Mouse (Mus musculus): ENCODE results near the gene Rnf6. TPM values are rescaled to one million over a fixed set of nuclear protein-coding genes. Genes with fewer than 3 reads are reported as not detected.

Gene Rnf6
- total and polyA plus RNA-seq, 2 experiments from 2014 or later, result 31.1 to 41.4 TPM

DNA sequence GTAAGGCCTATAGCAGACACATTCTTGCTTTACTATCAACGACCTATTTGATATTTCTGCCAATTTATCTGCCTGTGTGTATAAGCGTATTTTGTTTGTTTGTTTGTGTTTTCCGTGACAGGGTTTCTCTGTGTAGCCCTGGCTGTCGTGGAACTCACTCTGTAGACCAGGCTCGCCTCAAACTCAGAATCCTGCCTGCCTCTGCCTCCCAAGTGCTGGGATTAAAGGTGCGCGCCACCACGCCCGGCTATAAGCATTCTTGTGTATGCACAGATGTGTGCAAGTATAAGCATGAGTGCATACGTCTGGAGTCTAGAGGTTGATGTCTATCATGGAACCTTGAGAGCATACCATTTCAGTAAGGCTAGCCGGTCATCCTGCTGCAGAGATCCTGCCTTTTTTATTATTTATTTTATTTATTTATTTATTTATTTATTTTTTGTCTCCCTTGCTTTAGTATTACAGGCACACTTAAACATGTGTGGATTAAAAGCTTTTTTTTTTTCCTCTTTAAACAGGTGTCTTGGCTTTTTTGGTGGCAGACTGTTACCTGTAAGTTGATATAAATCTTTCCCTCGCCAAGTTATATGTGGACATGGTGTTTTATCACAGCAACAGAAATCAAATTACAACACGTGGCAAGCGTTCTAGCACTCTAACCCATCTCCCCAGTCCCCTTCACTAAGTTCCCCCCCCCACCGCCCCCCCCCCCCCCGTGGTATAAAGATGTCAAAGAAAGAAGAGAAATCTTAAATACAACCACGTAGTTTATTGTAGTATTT, 8.7 kb upstream of the Rnf6 start:
- no peak for TF ChIP-seq EP300 (IDR thresholded peaks at IDR 0.05; ENCODE audit: low read depth)
- TF ChIP-seq CTCF (IDR thresholded peaks at IDR 0.05; ENCODE audit: low read depth), result no peak

DNA sequence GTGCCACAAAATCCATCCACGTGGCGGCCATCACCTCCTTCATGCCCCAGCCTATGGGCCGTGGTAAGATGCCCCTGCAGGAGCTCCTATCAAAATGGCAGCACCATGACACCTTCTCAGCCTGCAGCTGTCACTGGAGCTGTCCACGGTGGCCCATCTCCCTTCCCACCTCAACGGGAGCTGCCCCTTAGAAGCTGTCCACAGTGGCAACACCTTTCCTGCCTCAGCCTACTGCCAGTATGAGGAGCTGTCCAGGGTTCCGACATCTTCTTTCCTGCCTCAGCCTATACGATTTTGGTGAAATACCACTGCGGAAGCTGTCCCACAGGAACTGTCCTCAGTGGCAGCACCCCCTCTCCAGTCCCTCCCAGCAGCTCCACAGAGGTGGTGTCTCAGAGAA, 6.1 kb upstream of the Rnf6 start:
- Histone ChIP-seq H3K9ac (replicated peaks; ENCODE audit: low read depth, low read length) (no peak overlapping the region), H3K36me3 (replicated peaks; ENCODE audit: control insufficient read depth, insufficient read depth, low read length) (no peaks in the 10 kb centered on the region), H3K9me3 (replicated peaks; ENCODE audit: control insufficient read depth, low read length) (no peaks in the 10 kb centered on the region), H3K27ac (ENCODE audit: low read depth) (no peak overlapping the region), H3K4me2 (ENCODE audit: low read depth, low read length) (no peak overlapping the region), H3K4me1 (ENCODE audit: control insufficient read depth, insufficient read depth) (peaks cover 4% of the 10 kb centered on the region), H3K4me3 (ENCODE audit: low read depth, low read length) (no peak overlapping the region), H3K27me3 (ENCODE audit: control insufficient read depth, insufficient read depth, low read length) (no peaks in the 10 kb centered on the region)
- WGBS, result 82% methylated on average over 8 of the region's 8 CpGs
- no peak for DNase-seq (ENCODE audit: low spot score)
- ATAC-seq (ENCODE audit: insufficient read depth, low read depth), result no peak
- TF ChIP-seq CTCF (IDR thresholded peaks at IDR 0.05; ENCODE audit: low read depth), result no peak
- TF ChIP-seq EP300 (IDR thresholded peaks at IDR 0.05; ENCODE audit: low read depth), result no peak

More for the DNA sequence above, 8.7 kb upstream of the Rnf6 start:
- H3K27ac ChIP-seq (ENCODE audit: low read depth), result peak overlapping the region; percentile 92; the same call in 1 of the 2 replicates
- peak overlapping the region; percentile 83; the same call in 1 of the 2 replicates for H3K9ac ChIP-seq (replicated peaks; ENCODE audit: low read depth, low read length)
- peak overlapping the region; percentile 84 for H3K4me3 ChIP-seq (ENCODE audit: low read depth, low read length)
- DNase-seq (ENCODE audit: low spot score) (no peak), ATAC-seq (ENCODE audit: insufficient read depth, low read depth) (no peak)
- peaks cover 4% of the 10 kb centered on the region for H3K4me1 ChIP-seq (ENCODE audit: control insufficient read depth, insufficient read depth)
- H3K4me2 ChIP-seq (ENCODE audit: low read depth, low read length), result peak overlapping the region; percentile 82
- no peaks in the 10 kb centered on the region for H3K36me3 ChIP-seq (replicated peaks; ENCODE audit: control insufficient read depth, insufficient read depth, low read length)
- H3K9me3 ChIP-seq (replicated peaks; ENCODE audit: control insufficient read depth, low read length), result no peaks in the 10 kb centered on the region
- 53% methylated on average over 17 of the region's 17 CpGs for WGBS
- no peaks in the 10 kb centered on the region for H3K27me3 ChIP-seq (ENCODE audit: control insufficient read depth, insufficient read depth, low read length)

DNA sequence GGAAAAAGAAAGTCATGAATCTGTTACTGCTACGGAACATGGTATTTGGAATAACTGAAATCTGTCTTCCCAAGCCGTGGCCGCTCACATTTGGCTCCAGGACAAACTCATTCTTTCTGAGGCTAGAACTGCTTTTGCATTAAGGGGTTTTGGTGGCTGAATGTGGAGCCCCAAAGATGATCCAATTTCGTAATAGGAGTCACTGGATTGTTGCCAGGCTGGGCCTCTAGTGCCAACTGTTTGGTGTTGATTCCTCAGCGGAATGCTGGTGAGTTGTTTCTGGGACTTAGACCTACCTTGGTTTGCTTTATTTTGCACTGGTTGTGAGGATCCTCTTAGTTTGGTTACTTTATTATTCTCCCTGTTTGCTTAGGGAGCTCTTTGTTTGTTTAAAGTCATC, 2.4 kb upstream of the Rnf6 start:
- no peaks in the 10 kb centered on the region for H3K9me3 ChIP-seq (replicated peaks; ENCODE audit: control insufficient read depth, low read length)
- no peak overlapping the region for H3K4me3 ChIP-seq (ENCODE audit: low read depth, low read length)
- no peak for ATAC-seq (ENCODE audit: insufficient read depth, low read depth)
- 74% methylated on average over 5 of the region's 5 CpGs for WGBS
- DNase-seq (ENCODE audit: low spot score), result no peak
- 0 out of 2 replicates have a peak, but pooled peaks cover 8% of the 10 kb centered on the region for H3K36me3 ChIP-seq (replicated peaks; ENCODE audit: control insufficient read depth, insufficient read depth, low read length)
- no peak overlapping the region for H3K27ac ChIP-seq (ENCODE audit: low read depth)
- H3K4me2 ChIP-seq (ENCODE audit: low read depth, low read length), result no peak overlapping the region
- peaks cover 9% of the 10 kb centered on the region for H3K4me1 ChIP-seq (ENCODE audit: control insufficient read depth, insufficient read depth)
- no peaks in the 10 kb centered on the region for H3K27me3 ChIP-seq (ENCODE audit: control insufficient read depth, insufficient read depth, low read length)
- TF ChIP-seq CTCF (IDR thresholded peaks at IDR 0.05; ENCODE audit: low read depth) (no peak), EP300 (IDR thresholded peaks at IDR 0.05; ENCODE audit: low read depth) (no peak)
- H3K9ac ChIP-seq (replicated peaks; ENCODE audit: low read depth, low read length), result no peak overlapping the region

DNA sequence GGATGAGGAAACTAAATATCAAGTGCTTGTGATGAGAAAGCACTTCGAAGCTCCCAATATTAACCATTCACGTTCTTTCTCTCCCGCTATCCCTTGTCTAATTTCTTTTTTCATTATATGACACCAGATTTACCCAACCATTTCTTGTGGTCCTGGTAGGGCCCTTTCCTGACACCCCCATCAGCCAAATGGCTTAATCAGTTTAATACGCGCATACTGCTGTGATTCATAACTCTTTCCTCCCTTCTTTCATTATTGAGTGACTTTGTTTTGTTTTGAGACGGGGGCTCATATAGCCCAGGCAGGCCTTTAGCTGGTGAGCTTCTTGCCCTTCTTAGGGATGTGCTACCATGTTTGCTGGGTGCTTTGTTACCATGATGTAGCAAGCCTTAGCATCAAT, 367 bp upstream of the Rnf6 start:
- TF ChIP-seq CTCF (IDR thresholded peaks at IDR 0.05; ENCODE audit: low read depth), result no peak
- TF ChIP-seq EP300 (IDR thresholded peaks at IDR 0.05; ENCODE audit: low read depth), result no peak
- DNase-seq (ENCODE audit: low spot score), result no peak
- peaks cover 9% of the 10 kb centered on the region for H3K4me1 ChIP-seq (ENCODE audit: control insufficient read depth, insufficient read depth)
- peak overlapping the region; percentile 66 for H3K4me2 ChIP-seq (ENCODE audit: low read depth, low read length)
- ATAC-seq (ENCODE audit: insufficient read depth, low read depth), result no peak
- 31% methylated on average over 6 of the region's 6 CpGs for WGBS
- peak overlapping the region; percentile 70 for H3K4me3 ChIP-seq (ENCODE audit: low read depth, low read length)
- peaks cover 25% of the 10 kb centered on the region for H3K36me3 ChIP-seq (replicated peaks; ENCODE audit: control insufficient read depth, insufficient read depth, low read length)
- peak overlapping the region; percentile 84 for H3K9ac ChIP-seq (replicated peaks; ENCODE audit: low read depth, low read length)
- H3K27me3 ChIP-seq (ENCODE audit: control insufficient read depth, insufficient read depth, low read length), result no peaks in the 10 kb centered on the region
- no peaks in the 10 kb centered on the region for H3K9me3 ChIP-seq (replicated peaks; ENCODE audit: control insufficient read depth, low read length)
- peak overlapping the region; percentile 98 for H3K27ac ChIP-seq (ENCODE audit: low read depth)

DNA sequence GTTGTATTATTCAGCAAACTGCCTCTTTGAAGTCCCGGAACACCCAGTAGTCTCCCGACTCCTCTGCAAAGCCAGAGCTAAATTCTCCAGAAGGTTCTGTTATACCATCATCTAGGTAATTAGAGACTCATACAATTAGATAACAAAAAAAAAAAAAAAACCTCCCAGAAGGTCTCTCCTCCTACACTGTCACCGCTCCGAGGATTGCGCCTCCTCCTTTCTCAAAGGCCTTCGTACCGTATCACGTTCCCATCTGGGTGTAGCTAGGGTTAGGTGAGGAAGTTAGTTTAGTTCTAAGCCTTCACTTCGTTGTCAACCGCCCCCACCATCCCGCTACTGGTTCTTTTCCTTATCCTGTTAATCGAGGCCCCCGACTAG, 865 bp downstream of the Rnf6 start:
- Histone ChIP-seq H3K27ac (ENCODE audit: low read depth) (peak overlapping the region; percentile 98), H3K4me2 (ENCODE audit: low read depth, low read length) (peak overlapping the region; percentile 66), H3K36me3 (replicated peaks; ENCODE audit: control insufficient read depth, insufficient read depth, low read length) (peaks cover 34% of the 10 kb centered on the region), H3K27me3 (ENCODE audit: control insufficient read depth, insufficient read depth, low read length) (no peaks in the 10 kb centered on the region), H3K4me3 (ENCODE audit: low read depth, low read length) (peak overlapping the region; percentile 70), H3K9me3 (replicated peaks; ENCODE audit: control insufficient read depth, low read length) (no peaks in the 10 kb centered on the region), H3K4me1 (ENCODE audit: control insufficient read depth, insufficient read depth) (peaks cover 9% of the 10 kb centered on the region), H3K9ac (replicated peaks; ENCODE audit: low read depth, low read length) (peak overlapping the region; percentile 84)
- TF ChIP-seq EP300 (IDR thresholded peaks at IDR 0.05; ENCODE audit: low read depth), result no peak
- TF ChIP-seq CTCF (IDR thresholded peaks at IDR 0.05; ENCODE audit: low read depth), result no peak
- 0 out of 2 replicates have a peak, but pooled peaks have one; percentile 1 for ATAC-seq (ENCODE audit: insufficient read depth, low read depth)
- no peak for DNase-seq (ENCODE audit: low spot score)
- WGBS, result 2% methylated on average over 13 of the region's 13 CpGs

Measured in heart, postnatal 0 days (tissue).